Mouse (Mus musculus): ENCODE measurements around the gene Fap. TPM values are rescaled to one million over a fixed set of nuclear protein-coding genes. Genes with fewer than 3 reads are reported as not detected.

Fap gene
- polyA plus RNA-seq, 1 experiment from 2014 or later = 2.6 TPM

Other genes starting within 250 kb of the Fap start
- 2.0 and 2.6 TPM in 2 replicates for gene Dpp4, start 161.8 kb downstream of the Fap start, polyA plus RNA-seq (2015; fragmentation: Nextera tagmentation; extraction: Ambion mirVana)
- gene Gcg, start 90.4 kb downstream of the Fap start, polyA plus RNA-seq (2015; fragmentation: Nextera tagmentation; extraction: Ambion mirVana) = not detected in 2 replicates
- 0.74 and 0.77 TPM in 2 replicates for gene Ifih1, start 72.2 kb upstream of the Fap start, polyA plus RNA-seq (2015; fragmentation: Nextera tagmentation; extraction: Ambion mirVana)
- 2.1 and 2.2 TPM in 2 replicates for gene Gca, start 90.2 kb upstream of the Fap start, polyA plus RNA-seq (2015; fragmentation: Nextera tagmentation; extraction: Ambion mirVana)